In the genomic region with DNA sequence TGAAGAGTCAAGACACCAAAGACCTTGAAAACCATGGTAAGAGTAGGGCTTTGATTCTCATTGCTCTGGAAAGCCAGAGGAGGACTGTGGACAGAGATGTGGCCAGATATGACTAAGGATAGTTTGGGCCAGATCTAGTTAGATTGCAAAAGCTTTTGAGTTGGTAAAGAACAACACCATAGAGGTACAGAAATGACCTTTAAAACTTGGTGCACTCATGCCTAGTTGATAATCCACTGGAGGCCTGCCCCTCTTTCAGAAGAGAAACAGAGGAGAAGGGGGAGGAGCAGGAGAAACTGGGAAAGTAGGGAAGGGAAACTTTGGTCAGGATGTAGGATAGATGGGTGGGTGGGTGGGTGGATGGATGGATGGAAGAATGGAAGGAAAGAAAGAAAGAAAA, we compare ENCODE assay signal across 22 mouse cellular contexts.
"Had no signal": no experiment of that assay in that cellular context is flagged by ENCODE, and none has a peak within 500 bp of the region (broad histone marks: within the 10 kb centered on the region; RNA-seq: fewer than 3 reads in every experiment).

No protein-coding gene starts in this region.

- H3K27ac ChIP-seq: heart, embryonic 13.5 days; heart, embryonic 15.5 days; hindbrain, embryonic 13.5 days; hindbrain, embryonic 15.5 days; hindbrain, postnatal 0 days; limb, embryonic 13.5 days; limb, embryonic 15.5 days; liver, embryonic 14.5 days had no signal

- H3K36me3 ChIP-seq: heart, embryonic 15.5 days; hindbrain, embryonic 13.5 days; hindbrain, embryonic 15.5 days; limb, embryonic 13.5 days; limb, embryonic 15.5 days had no signal

- DNase-seq: forebrain, postnatal 0 days; gastrocnemius, postnatal 14 days; gastrocnemius, postnatal 36 days; heart, adult 18-20 months; heart, postnatal 14 days; heart, postnatal 36 days; kidney, adult 11 months; kidney, postnatal 10 days; layer of hippocampus, adult 9-11 months; layer of hippocampus, postnatal 36 days; left cerebral cortex, postnatal 4 days; lung, adult 18-20 months had no signal

- H3K4me1 ChIP-seq: hindbrain, embryonic 15.5 days had no signal

- ATAC-seq: forebrain, postnatal 0 days; hindbrain, postnatal 0 days; intestine, embryonic 16.5 days had no signal

- H3K9ac ChIP-seq: forebrain, postnatal 0 days; heart, embryonic 13.5 days; heart, embryonic 15.5 days; hindbrain, embryonic 13.5 days; hindbrain, embryonic 15.5 days; limb, embryonic 13.5 days; limb, embryonic 15.5 days; liver, embryonic 14.5 days had no signal

- H3K9me3 ChIP-seq: heart, embryonic 13.5 days; heart, embryonic 15.5 days; hindbrain, embryonic 13.5 days; hindbrain, embryonic 15.5 days; limb, embryonic 13.5 days; limb, embryonic 15.5 days had no signal

- H3K27me3 ChIP-seq: heart, embryonic 13.5 days; heart, embryonic 15.5 days; limb, embryonic 13.5 days; limb, embryonic 15.5 days had no signal

- H3K4me2 ChIP-seq: heart, embryonic 11.5 days; heart, embryonic 13.5 days; heart, embryonic 15.5 days; hindbrain, embryonic 13.5 days; hindbrain, embryonic 15.5 days; limb, embryonic 13.5 days; limb, embryonic 15.5 days had no signal

- H3K4me3 ChIP-seq: heart, embryonic 13.5 days; heart, embryonic 15.5 days; hindbrain, embryonic 13.5 days; hindbrain, embryonic 15.5 days; limb, embryonic 13.5 days; limb, embryonic 15.5 days had no signal
